Mouse (Mus musculus) myocyte (in vitro differentiated cells): ENCODE data around the gene Kcnk2. TPM values are rescaled to one million over a fixed set of nuclear protein-coding genes. Genes with fewer than 3 reads are reported as not detected.

Source experiments
- H3K27me3 ChIP-seq: one replicate; pipeline ENCODE4 v1.6.1; 2011; ENCODE audit not compliant: control insufficient read depth, insufficient read depth, insufficient read length
- H3K36me3 ChIP-seq: one replicate; pipeline ENCODE4 v1.6.1; 2011; ENCODE audit not compliant: control insufficient read depth, insufficient read depth
- H3K4me2 ChIP-seq: one replicate; pipeline ENCODE4 v1.6.1; 2011; ENCODE audit warnings: low read depth, control low read depth
- H3K4me3 ChIP-seq: one replicate; pipeline ENCODE4 v1.5.1; 2011; ENCODE audit warnings: mild to moderate bottlenecking, control low read depth, moderate library complexity
- H3K79me2 ChIP-seq: one replicate; pipeline ENCODE4 v1.6.1; 2011; ENCODE audit not compliant: control insufficient read depth, insufficient read depth
- H3ac ChIP-seq: one replicate; pipeline ENCODE4 v1.6.1; 2011; ENCODE audit not compliant: control insufficient read depth, insufficient read length
- CEBPB ChIP-seq: IDR thresholded peaks from 2 replicates; pipeline ENCODE4 v1.6.1; 2011; ENCODE audit warnings: mild to moderate bottlenecking, moderate library complexity; ENCODE audit not compliant: poor library complexity, insufficient read depth, severe bottlenecking
- E2F4 ChIP-seq: IDR thresholded peaks from one replicate; pipeline ENCODE4 v1.6.1; 2011; ENCODE audit warnings: mild to moderate bottlenecking, control low read depth, moderate library complexity; ENCODE audit not compliant: insufficient read depth
- MAX ChIP-seq: IDR thresholded peaks from one replicate; pipeline ENCODE4 v1.6.1; 2011; ENCODE audit warnings: low read depth, mild to moderate bottlenecking, control low read depth
- MYOD1 ChIP-seq, 3 experiments: IDR thresholded peaks; one replicate each; pipeline ENCODE4 v1.6.1; 2011; ENCODE audit warnings: control low read depth in 2 of 3, low read depth in 2 of 3, mild to moderate bottlenecking in 2 of 3, moderate library complexity in 1 of 3; ENCODE audit not compliant: insufficient read length in 2 of 3, control insufficient read depth in 1 of 3
- MYOG ChIP-seq, 3 experiments: IDR thresholded peaks; one replicate each; pipeline ENCODE4 v1.6.1; 2011; ENCODE audit warnings: control low read depth in 2 of 3, low read depth in 2 of 3, mild to moderate bottlenecking in 2 of 3; ENCODE audit not compliant: insufficient read length in 2 of 3, control insufficient read depth in 1 of 3, insufficient read depth in 1 of 3
- POLR2A ChIP-seq: IDR thresholded peaks from one replicate; pipeline ENCODE4 v1.6.1; 2011; ENCODE audit warnings: low read depth, mild to moderate bottlenecking, control low read depth, moderate library complexity; ENCODE audit not compliant: insufficient read length
- POLR2AphosphoS2 ChIP-seq: IDR thresholded peaks from one replicate; pipeline ENCODE4 v1.6.1; 2011; ENCODE audit warnings: low read depth, control low read depth; ENCODE audit not compliant: insufficient read length
- REST ChIP-seq: IDR thresholded peaks from one replicate; pipeline ENCODE4 v1.6.1; 2011; ENCODE audit warnings: mild to moderate bottlenecking, control low read depth, moderate library complexity; ENCODE audit not compliant: insufficient read depth, insufficient read length
- SRF ChIP-seq: IDR thresholded peaks from one replicate; pipeline ENCODE4 v1.6.1; 2011; ENCODE audit warnings: low read depth; ENCODE audit not compliant: control insufficient read depth, insufficient read length
- TCF12 ChIP-seq: IDR thresholded peaks from one replicate; pipeline ENCODE4 v1.6.1; 2011; ENCODE audit warnings: mild to moderate bottlenecking, control low read depth; ENCODE audit not compliant: poor library complexity, insufficient read depth, severe bottlenecking
- TCF3 ChIP-seq: IDR thresholded peaks from one replicate; pipeline ENCODE4 v1.6.1; 2011; ENCODE audit warnings: low read depth, control low read depth; ENCODE audit not compliant: insufficient read length
- USF1 ChIP-seq: IDR thresholded peaks from one replicate; pipeline ENCODE4 v1.6.1; 2011; ENCODE audit warnings: low read depth, mild to moderate bottlenecking, control low read depth, moderate library complexity
- polyA plus RNA-seq: library from polyadenylated mRNA; unstranded; fragments of >200 nt; fragmentation: generic; extraction: Trizol; gene quantifications from one replicate; pipeline ENCODE4 v1.2.1, GENCODE M21; 2012; ENCODE audit warnings: missing spikeins

Kcnk2 gene
- polyA plus RNA-seq, 1 experiment = 4.7 TPM

GRCm38 (mm10) chr1:189386141-189386540 lies 15.9 kb downstream of the Kcnk2 start:
- no peak overlapping the region for H3K4me2 ChIP-seq
- no peaks in the 10 kb centered on the region for H3K27me3 ChIP-seq
- no peak for TF ChIP-seq MYOG (IDR thresholded peaks at IDR 0.05; ENCODE audit: control insufficient read depth in 1 of 3, insufficient read depth in 1 of 3, insufficient read length in 2 of 3, low read depth in 2 of 3)
- no peak for TF ChIP-seq TCF12
- TF ChIP-seq MAX = no peak
- TF ChIP-seq E2F4 = no peak
- TF ChIP-seq MYOD1 (IDR thresholded peaks at IDR 0.05; ENCODE audit: control insufficient read depth in 1 of 3, insufficient read length in 2 of 3, low read depth in 2 of 3) = no peak
- no peak for TF ChIP-seq POLR2A
- H3K79me2 ChIP-seq = no peaks in the 10 kb centered on the region
- no peak overlapping the region for H3K4me3 ChIP-seq
- H3K36me3 ChIP-seq = no peaks in the 10 kb centered on the region
- no peak overlapping the region for H3ac ChIP-seq

GRCm38 (mm10) chr1:189367722-189368121 lies 34.4 kb downstream of the Kcnk2 start:
- Histone ChIP-seq H3K79me2 (no peaks in the 10 kb centered on the region), H3K4me3 (no peak overlapping the region), H3K36me3 (no peaks in the 10 kb centered on the region), H3K27me3 (no peaks in the 10 kb centered on the region), H3K4me2 (no peak overlapping the region), H3ac (no peak overlapping the region)
- TF ChIP-seq TCF12 (no peak), E2F4 (no peak), TCF3 (no peak), REST (no peak), MYOG (IDR thresholded peaks at IDR 0.05; ENCODE audit: control insufficient read depth in 1 of 3, insufficient read depth in 1 of 3, insufficient read length in 2 of 3, low read depth in 2 of 3) (no peak), MAX (no peak), POLR2A (no peak), CEBPB (no peak), SRF (no peak), POLR2AphosphoS2 (no peak)

GRCm38 (mm10) chr1:189364188-189364587 lies 37.9 kb downstream of the Kcnk2 start:
- Histone ChIP-seq H3K4me3 (no peak overlapping the region), H3K27me3 (no peaks in the 10 kb centered on the region), H3ac (no peak overlapping the region), H3K79me2 (no peaks in the 10 kb centered on the region), H3K4me2 (no peak overlapping the region), H3K36me3 (no peaks in the 10 kb centered on the region)
- TF ChIP-seq TCF3 (no peak), TCF12 (no peak), CEBPB (no peak), POLR2A (no peak), MAX (no peak), POLR2AphosphoS2 (no peak), USF1 (no peak), REST (no peak), MYOG (IDR thresholded peaks at IDR 0.05; ENCODE audit: control insufficient read depth in 1 of 3, insufficient read depth in 1 of 3, insufficient read length in 2 of 3, low read depth in 2 of 3) (no peak), E2F4 (no peak), MYOD1 (IDR thresholded peaks at IDR 0.05; ENCODE audit: control insufficient read depth in 1 of 3, insufficient read length in 2 of 3, low read depth in 2 of 3) (no peak), SRF (no peak)

GRCm38 (mm10) chr1:189362579-189362978 lies 39.5 kb downstream of the Kcnk2 start:
- H3K27me3 ChIP-seq = no peaks in the 10 kb centered on the region
- H3ac ChIP-seq = no peak overlapping the region
- H3K4me2 ChIP-seq = no peak overlapping the region
- H3K36me3 ChIP-seq = no peaks in the 10 kb centered on the region
- TF ChIP-seq POLR2AphosphoS2 (no peak), E2F4 (no peak), USF1 (no peak), TCF12 (no peak), MYOD1 (IDR thresholded peaks at IDR 0.05; ENCODE audit: control insufficient read depth in 1 of 3, insufficient read length in 2 of 3, low read depth in 2 of 3) (peak in 1 of 3 experiments; percentile 32), CEBPB (no peak), SRF (no peak), MAX (no peak)
- no peak overlapping the region for H3K4me3 ChIP-seq
- H3K79me2 ChIP-seq = no peaks in the 10 kb centered on the region

- Histone ChIP-seq H3K79me2 (no peaks in the 10 kb centered on the region), H3K4me3 (no peak overlapping the region), H3K4me2 (no peak overlapping the region), H3K27me3 (no peaks in the 10 kb centered on the region), H3K36me3 (no peaks in the 10 kb centered on the region), H3ac (no peak overlapping the region)
- TF ChIP-seq CEBPB (no peak), REST (no peak)
Observed at GRCm38 (mm10) chr1:189359699-189360098, 42.4 kb downstream of the Kcnk2 start.
